Mouse (Mus musculus) myocyte (in vitro differentiated cells): ENCODE data around the gene Gm10134.

Source experiments
- MAX ChIP-seq: IDR thresholded peaks from one replicate; pipeline ENCODE4 v1.6.1; 2011; ENCODE audit warnings: low read depth, mild to moderate bottlenecking, control low read depth
- MYOD1 ChIP-seq, 3 experiments: IDR thresholded peaks; one replicate each; pipeline ENCODE4 v1.6.1; 2011; ENCODE audit warnings: control low read depth in 2 of 3, low read depth in 2 of 3, mild to moderate bottlenecking in 2 of 3, moderate library complexity in 1 of 3; ENCODE audit not compliant: insufficient read length in 2 of 3, control insufficient read depth in 1 of 3
- MYOG ChIP-seq, 3 experiments: IDR thresholded peaks; one replicate each; pipeline ENCODE4 v1.6.1; 2011; ENCODE audit warnings: control low read depth in 2 of 3, low read depth in 2 of 3, mild to moderate bottlenecking in 2 of 3; ENCODE audit not compliant: insufficient read length in 2 of 3, control insufficient read depth in 1 of 3, insufficient read depth in 1 of 3
- POLR2A ChIP-seq: IDR thresholded peaks from one replicate; pipeline ENCODE4 v1.6.1; 2011; ENCODE audit warnings: low read depth, mild to moderate bottlenecking, control low read depth, moderate library complexity; ENCODE audit not compliant: insufficient read length
- REST ChIP-seq: IDR thresholded peaks from one replicate; pipeline ENCODE4 v1.6.1; 2011; ENCODE audit warnings: mild to moderate bottlenecking, control low read depth, moderate library complexity; ENCODE audit not compliant: insufficient read depth, insufficient read length
- SRF ChIP-seq: IDR thresholded peaks from one replicate; pipeline ENCODE4 v1.6.1; 2011; ENCODE audit warnings: low read depth; ENCODE audit not compliant: control insufficient read depth, insufficient read length
- TCF12 ChIP-seq: IDR thresholded peaks from one replicate; pipeline ENCODE4 v1.6.1; 2011; ENCODE audit warnings: mild to moderate bottlenecking, control low read depth; ENCODE audit not compliant: poor library complexity, insufficient read depth, severe bottlenecking
- TCF3 ChIP-seq: IDR thresholded peaks from one replicate; pipeline ENCODE4 v1.6.1; 2011; ENCODE audit warnings: low read depth, control low read depth; ENCODE audit not compliant: insufficient read length
- USF1 ChIP-seq: IDR thresholded peaks from one replicate; pipeline ENCODE4 v1.6.1; 2011; ENCODE audit warnings: low read depth, mild to moderate bottlenecking, control low read depth, moderate library complexity

DNA sequence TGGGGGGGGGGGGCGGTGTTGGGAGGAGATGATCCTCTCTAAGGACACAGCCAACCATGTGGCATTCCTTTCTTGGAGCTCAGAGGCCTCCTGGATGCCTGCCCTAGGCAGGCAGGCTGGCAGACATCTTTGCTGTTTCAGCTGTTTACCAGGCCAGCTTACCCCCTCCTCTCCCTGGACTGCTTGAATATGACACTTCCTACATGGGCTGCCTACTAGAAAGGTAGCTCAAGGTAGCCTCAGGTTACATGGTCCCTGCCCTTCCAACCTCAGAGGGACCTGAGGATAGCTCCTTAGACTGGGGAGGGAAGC is 32.9 kb downstream of the Gm10134 start:
- TF ChIP-seq POLR2A, result no peak
- no peak for TF ChIP-seq TCF12
- no peak for TF ChIP-seq MAX
- TF ChIP-seq MYOG (IDR thresholded peaks at IDR 0.05; ENCODE audit: control insufficient read depth in 1 of 3, insufficient read depth in 1 of 3, insufficient read length in 2 of 3, low read depth in 2 of 3), result peak in 1 of 3 experiments; percentile 55
- no peak for TF ChIP-seq TCF3
- peak in 2 of 3 experiments; percentile 36 to 79 for TF ChIP-seq MYOD1 (IDR thresholded peaks at IDR 0.05; ENCODE audit: control insufficient read depth in 1 of 3, insufficient read length in 2 of 3, low read depth in 2 of 3)
- no peak for TF ChIP-seq USF1
- no peak for TF ChIP-seq REST
- TF ChIP-seq SRF, result no peak
